Mouse (Mus musculus) fibroblast of lung, adult 2 months (primary cell): ENCODE data around the gene Clock.

Experiments used
- DNase-seq: peaks from one replicate; pipeline ENCODE4 v3.0.0-alpha.2; 2011; ENCODE audit warnings: low read depth

Clock gene

DNA sequence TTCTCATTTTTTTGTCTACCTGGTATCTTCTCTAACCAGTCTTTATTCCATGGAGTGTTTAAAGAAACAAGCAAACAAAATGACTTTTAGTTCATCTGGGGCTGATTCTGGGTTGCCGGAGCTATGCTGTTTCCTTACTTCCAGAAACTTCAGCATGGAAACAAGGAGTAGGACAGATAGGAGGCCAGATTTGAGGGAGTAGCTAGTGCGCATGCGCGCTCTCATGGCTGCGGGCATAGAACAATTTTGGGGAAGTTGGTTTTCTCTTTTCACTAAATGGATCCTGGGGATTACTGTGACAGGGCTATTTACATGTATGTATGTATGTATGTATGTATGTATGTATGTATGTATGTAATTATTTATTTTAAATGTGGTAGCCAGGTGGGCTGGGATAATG lies 125.4 kb downstream of the Clock start:
- no peak for DNase-seq

DNA sequence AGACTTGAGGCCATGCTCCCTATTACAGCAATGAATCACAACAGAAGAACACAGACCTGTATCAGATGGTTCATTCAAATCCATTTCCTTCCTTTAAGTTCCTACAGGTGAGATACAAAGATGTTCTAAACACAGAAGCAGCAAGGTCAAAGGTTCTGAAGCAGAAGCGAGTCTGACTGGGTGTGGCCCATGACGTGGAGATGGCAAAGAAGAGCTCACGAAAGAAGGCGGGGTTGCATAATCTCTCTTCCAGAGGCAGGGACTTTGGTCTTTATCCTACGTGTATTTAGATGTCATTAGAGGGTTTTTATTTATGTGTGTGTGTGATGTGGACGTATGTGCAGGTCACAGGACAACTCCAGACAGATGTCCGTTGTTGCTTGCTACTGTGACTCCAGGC lies 126.9 kb downstream of the Clock start:
- DNase-seq = no peak

DNA sequence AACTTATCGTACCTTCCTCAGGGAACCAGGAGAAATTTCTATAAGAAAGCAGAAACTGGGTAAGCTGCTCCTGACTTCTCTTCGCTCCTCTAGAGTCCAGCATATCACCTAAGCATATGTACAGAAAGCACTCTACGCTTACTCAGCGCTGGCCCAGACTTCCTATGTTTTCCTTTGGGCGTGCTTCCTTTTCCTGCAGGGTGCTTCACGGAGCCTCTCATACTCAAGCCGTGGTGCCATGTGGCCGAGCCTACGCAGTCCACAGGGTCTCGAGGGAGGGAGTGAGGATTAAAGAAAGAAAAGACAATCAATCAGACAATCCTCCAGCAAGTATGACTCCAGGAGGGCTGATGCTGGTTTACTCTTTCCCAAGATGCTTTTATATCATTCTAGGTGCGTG lies 127.8 kb downstream of the Clock start:
- DNase-seq = no peak

DNA sequence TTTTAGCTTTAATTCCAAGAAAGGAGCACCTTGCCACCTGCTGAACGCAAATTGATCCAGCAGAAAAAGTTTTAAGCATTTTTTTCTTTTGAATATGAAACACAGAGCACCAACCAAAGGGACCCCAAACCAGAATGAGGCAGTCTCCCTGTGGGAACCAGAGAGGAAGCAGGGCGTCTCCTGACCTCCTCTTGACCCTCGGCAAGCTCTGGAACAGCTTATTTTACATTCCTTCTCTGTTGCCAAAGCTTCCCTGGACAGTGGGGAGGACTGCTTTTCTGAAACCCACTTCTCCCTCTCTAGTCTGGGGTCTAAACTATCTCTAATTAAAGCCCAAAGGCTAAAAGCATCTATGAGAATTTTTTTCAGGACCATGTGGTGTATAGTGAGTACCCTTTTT lies 128.2 kb downstream of the Clock start:
- DNase-seq = no peak

DNA sequence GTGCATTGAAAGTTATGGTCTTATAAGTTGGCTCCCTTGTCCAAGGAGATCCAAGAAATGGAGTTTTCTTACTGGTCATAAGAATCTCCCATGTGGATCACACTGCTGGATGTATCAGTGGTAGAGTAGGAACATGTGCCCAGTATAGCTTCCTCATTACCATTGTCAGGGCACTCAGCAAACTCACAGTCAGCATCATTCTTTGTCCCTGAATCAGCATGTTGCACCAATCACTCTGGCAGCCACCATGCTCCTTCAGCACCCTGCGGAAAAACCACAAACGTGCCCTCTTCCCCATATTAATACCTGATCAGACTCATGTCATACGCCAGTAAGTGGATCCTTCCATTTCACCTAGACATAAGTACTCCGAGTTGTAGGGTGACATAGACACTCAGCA lies 129.5 kb downstream of the Clock start:
- no peak for DNase-seq

DNA sequence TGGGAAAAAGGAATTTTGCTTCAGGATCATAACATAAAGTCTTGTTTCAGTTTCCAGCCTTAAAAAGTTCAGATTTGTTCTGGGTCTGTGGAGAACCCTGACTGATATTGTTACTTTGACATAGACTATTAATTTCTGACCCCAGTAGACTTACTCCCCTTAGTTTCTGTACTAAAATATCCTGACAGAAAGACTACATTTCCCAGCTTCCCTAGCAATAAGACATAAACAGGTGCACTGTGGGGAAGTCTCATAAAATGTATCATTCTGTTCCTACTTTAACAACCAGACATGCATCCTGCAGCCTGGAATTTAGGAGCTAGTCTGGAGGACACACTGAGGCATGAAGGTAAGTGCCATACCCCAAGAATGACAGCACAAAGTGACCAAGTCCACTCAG lies 133.6 kb downstream of the Clock start:
- no peak for DNase-seq

DNA sequence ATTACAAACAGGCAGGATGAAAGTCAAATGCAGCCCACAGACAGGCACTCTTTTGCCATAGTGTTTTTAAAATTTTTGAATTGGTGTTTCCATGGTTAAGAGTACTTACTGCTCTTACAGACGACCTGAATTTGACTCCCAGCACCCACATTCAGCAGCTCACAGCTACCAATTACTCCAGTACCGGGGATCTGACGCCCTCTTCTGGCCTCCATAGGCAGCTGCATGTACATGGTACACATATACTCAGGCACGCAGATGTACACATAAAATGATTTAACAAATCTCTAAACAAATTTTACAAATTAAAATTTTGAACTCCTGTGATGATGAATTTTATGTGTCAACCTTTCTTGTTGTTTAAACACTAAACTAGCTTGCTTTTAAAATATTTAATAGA lies 134.1 kb downstream of the Clock start:
- DNase-seq = no peak

DNA sequence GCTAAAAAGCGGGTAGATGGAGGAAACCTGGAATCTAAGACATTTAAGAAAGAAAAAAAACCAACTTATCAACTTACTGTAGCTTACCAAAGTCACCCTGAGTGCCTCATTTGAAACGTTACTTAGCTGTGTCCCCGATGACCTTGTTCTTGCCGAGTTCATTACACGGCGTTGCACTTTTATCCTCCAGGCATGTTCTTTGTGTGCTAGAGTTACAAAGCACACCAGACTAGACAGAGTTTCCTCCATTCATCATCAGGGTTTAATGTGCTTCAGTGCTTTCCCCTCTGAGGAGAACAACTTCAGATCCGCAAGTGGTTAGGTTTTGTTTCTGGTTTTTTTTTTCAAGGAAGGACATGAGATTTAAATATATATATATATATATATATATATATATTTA lies 139.8 kb downstream of the Clock start:
- no peak for DNase-seq

DNA sequence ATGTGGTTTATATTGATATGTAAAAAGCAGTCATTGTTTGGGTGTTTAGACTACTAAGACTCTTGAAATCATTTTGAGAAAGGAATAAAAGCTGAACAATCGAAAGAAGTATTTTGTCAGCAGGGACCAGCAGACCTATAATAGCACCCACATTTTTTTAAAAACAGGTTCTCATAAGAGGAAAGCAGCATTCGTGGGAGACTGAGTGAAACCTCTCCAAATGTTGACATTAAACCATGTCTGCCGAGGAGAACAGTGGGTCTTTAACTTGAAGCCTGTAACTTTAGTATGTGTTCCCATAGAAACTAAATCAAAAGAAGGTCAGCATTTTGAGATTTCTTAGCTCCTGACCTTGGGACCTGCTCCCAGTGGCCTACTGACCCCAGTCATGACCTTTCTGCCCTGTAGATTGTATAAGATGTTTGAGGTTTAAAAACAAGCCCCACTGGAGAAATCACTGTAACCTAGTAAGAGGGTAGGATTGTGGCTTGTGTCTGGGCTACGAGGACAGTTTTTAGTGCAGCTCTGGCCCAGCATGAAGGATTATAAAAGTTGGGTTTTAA lies 140.7 kb downstream of the Clock start:
- DNase-seq = no peak

DNA sequence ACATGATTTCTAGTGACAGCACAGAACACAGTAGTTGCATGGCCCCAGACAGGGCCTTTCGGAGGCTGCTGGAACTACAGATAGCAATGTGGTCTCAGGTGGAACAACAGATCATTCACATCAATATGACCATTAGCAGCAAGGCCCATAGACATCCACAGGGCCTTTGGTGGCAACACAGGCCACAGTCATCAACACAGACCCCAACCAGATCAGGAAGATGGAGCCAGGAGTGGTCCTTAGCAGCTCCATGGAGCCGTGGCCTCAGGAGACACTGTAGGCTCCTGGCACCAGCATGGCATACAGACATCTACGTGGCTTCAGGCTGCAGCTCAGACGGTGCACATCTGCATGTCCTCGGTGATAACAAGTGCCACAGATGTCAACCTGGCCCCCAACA lies 141.7 kb downstream of the Clock start:
- DNase-seq = no peak

DNA sequence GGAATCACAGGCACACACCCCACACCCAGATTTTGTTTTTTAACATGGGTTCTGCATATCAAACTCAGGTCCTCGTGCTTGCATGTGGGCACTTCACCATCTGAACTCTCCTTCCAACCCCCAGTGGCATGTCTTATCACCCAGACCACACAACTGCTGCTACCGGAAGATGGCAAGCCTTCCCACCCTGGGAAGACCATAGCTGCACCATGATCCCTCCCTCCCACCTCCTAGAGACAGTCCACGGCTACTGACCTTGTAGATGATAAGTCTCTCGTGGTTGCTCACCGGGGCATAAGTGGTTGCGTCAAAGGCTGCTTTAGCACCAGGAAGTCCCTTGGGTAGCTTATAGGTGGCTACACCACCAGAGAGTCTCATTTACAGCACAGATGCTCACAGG lies 143.1 kb downstream of the Clock start:
- DNase-seq = no peak

DNA sequence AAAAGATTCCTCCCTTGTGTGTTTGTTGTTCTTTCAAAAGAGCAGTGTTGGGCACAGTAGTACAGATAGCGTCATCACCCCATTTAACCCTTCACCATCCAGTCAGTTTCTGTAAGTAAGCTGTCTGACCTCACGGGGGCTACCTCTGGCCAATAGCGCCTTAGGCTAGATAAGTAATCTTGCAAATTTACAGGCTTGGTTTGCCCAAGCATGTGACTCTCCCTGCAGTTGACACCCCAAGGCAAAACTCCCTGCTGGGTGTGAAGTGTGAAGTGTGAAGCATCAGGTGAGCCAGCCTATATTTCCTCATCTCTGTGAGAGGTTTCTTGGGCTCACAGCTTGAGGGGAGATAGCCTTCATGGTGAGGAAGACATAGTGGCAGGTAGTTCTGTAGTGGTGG lies 144.5 kb downstream of the Clock start:
- DNase-seq = no peak
